Comparison of ENCODE assay signal across 10 mouse cellular contexts in genomic region chr11:103312655-103313255, GRCm38 (mm10). TPM values are rescaled to one million over a fixed set of nuclear protein-coding genes. Genes with fewer than 3 reads are reported as not detected.
A peak's percentile ranks its signal among the peaks of the same experiment; 100 is the strongest.
DNase-seq lines count a peak whose midpoint lies in the region; ATAC-seq and TF ChIP-seq lines count a peak whose summit lies in the region.
"Had no signal": no experiment of that assay in that cellular context is flagged by ENCODE, and none has a peak within 500 bp of the region (broad histone marks: within the 10 kb centered on the region; RNA-seq: fewer than 3 reads in every experiment).

No protein-coding gene starts in this region.

- H3K27me3 ChIP-seq in hindbrain, embryonic 12.5 days: peaks cover 8% of the 10 kb centered on the region
- no peaks in the 10 kb centered on the region for H3K27me3 ChIP-seq in hindbrain, postnatal 0 days (ENCODE audit: insufficient read depth, low read length)
- H3K27me3 ChIP-seq in C2C12 (ENCODE audit: control insufficient read depth, insufficient read depth, insufficient read length): no peaks in the 10 kb centered on the region
- no peaks in the 10 kb centered on the region for H3K27me3 ChIP-seq in limb, embryonic 13.5 days
- H3K27me3 ChIP-seq: stomach, embryonic 15.5 days had no signal

- WGBS in hindbrain, embryonic 12.5 days: 54% methylated on average over 8 of the region's 8 CpGs
- 64% methylated on average over 8 of the region's 8 CpGs for WGBS in hindbrain, postnatal 0 days
- WGBS in limb, embryonic 13.5 days: 68% methylated on average over 8 of the region's 8 CpGs

- H3K4me2 ChIP-seq in hindbrain, embryonic 12.5 days (replicated peaks): peak overlapping the region; percentile 65; the same call in 1 of the 2 replicates
- H3K4me2 ChIP-seq in hindbrain, postnatal 0 days (ENCODE audit: low read depth, low read length): no peak overlapping the region
- H3K4me2 ChIP-seq in limb, embryonic 13.5 days (replicated peaks): peak overlapping the region; percentile 68

- no peaks in the 10 kb centered on the region for H3K79me2 ChIP-seq in C2C12 (ENCODE audit: control insufficient read depth, insufficient read depth)

- no peak overlapping the region for H3K9ac ChIP-seq in hindbrain, embryonic 12.5 days
- no peak overlapping the region for H3K9ac ChIP-seq in hindbrain, postnatal 0 days (replicated peaks; ENCODE audit: low read length)
- no peak overlapping the region for H3K9ac ChIP-seq in limb, embryonic 13.5 days
- H3K9ac ChIP-seq: stomach, embryonic 15.5 days had no signal

- DNase-seq in hindbrain, postnatal 0 days (ENCODE audit: low spot score): no peak
- peak; percentile 8 for DNase-seq in embryo, embryonic 9.5 days (ENCODE audit: extremely low spot score)
- no peak for DNase-seq in layer of hippocampus, postnatal 14 days (ENCODE audit: low spot score in 2 of 2)
- no peak for DNase-seq in cerebellum, adult 18-20 months
- DNase-seq: cerebellum, adult 9-11 months had no signal

- H3ac ChIP-seq in C2C12 (ENCODE audit: control insufficient read depth, insufficient read length, low read depth): peak overlapping the region; percentile 63

- H3K9me3 ChIP-seq in hindbrain, embryonic 12.5 days (replicated peaks): no peaks in the 10 kb centered on the region
- H3K9me3 ChIP-seq in hindbrain, postnatal 0 days (ENCODE audit: low read length): no peaks in the 10 kb centered on the region
- no peaks in the 10 kb centered on the region for H3K9me3 ChIP-seq in limb, embryonic 13.5 days
- H3K9me3 ChIP-seq: midbrain, embryonic 12.5 days; stomach, embryonic 15.5 days had no signal

- H3K27ac ChIP-seq in hindbrain, embryonic 12.5 days: no peak overlapping the region
- no peak overlapping the region for H3K27ac ChIP-seq in hindbrain, postnatal 0 days
- H3K27ac ChIP-seq in limb, embryonic 13.5 days: peak overlapping the region; percentile 48; the same call in 1 of the 2 replicates
- H3K27ac ChIP-seq: midbrain, embryonic 12.5 days had no signal

- H3K79me3 ChIP-seq in C2C12 (ENCODE audit: low read depth): no peaks in the 10 kb centered on the region

- ATAC-seq in hindbrain, embryonic 12.5 days (ENCODE audit: low FRiP score): no peak
- ATAC-seq in hindbrain, postnatal 0 days: no peak
- no peak for ATAC-seq in limb, embryonic 13.5 days (ENCODE audit: low FRiP score, low read depth)

- H3K4me1 ChIP-seq in hindbrain, embryonic 12.5 days: peaks cover 8% of the 10 kb centered on the region
- H3K4me1 ChIP-seq in hindbrain, postnatal 0 days (ENCODE audit: insufficient read depth, low read length): no peaks in the 10 kb centered on the region; the same call in 1 of the 2 replicates
- H3K4me1 ChIP-seq in limb, embryonic 13.5 days: peaks cover 20% of the 10 kb centered on the region

- no peak overlapping the region for H3K4me3 ChIP-seq in hindbrain, embryonic 12.5 days
- no peak overlapping the region for H3K4me3 ChIP-seq in hindbrain, postnatal 0 days (ENCODE audit: low read length)
- H3K4me3 ChIP-seq in C2C12 (ENCODE audit: insufficient read depth, poor library complexity, severe bottlenecking): no peak overlapping the region
- no peak overlapping the region for H3K4me3 ChIP-seq in limb, embryonic 13.5 days

- no peak for TF ChIP-seq CTCF in hindbrain, postnatal 0 days (IDR thresholded peaks at IDR 0.05; ENCODE audit: low read depth)
- TF ChIP-seq CTCF in C2C12 (IDR thresholded peaks at IDR 0.05; ENCODE audit: control insufficient read depth, insufficient read depth, insufficient read length): no peak

- no peaks in the 10 kb centered on the region for H3K36me3 ChIP-seq in hindbrain, embryonic 12.5 days
- no peaks in the 10 kb centered on the region for H3K36me3 ChIP-seq in hindbrain, postnatal 0 days (ENCODE audit: insufficient read depth, low read length)
- H3K36me3 ChIP-seq in C2C12 (ENCODE audit: control insufficient read depth, insufficient read depth): no peaks in the 10 kb centered on the region
- H3K36me3 ChIP-seq in limb, embryonic 13.5 days: no peaks in the 10 kb centered on the region
- H3K36me3 ChIP-seq: midbrain, embryonic 12.5 days; stomach, embryonic 15.5 days had no signal

TF ChIP-seq in C2C12, 6 proteins besides CTCF, POLR2A, EP300 and RAD21:
- TF ChIP-seq MYOD1 (IDR thresholded peaks at IDR 0.05; ENCODE audit: control insufficient read depth, insufficient read length, low read depth) (no peak), FOSL1 (IDR thresholded peaks at IDR 0.05; ENCODE audit: insufficient read depth, low read length, poor library complexity, severe bottlenecking) (no peak), USF1 (IDR thresholded peaks at IDR 0.05; ENCODE audit: low read depth) (no peak), MAX (IDR thresholded peaks at IDR 0.05) (no peak)

RNA-seq across cellular contexts. Expression of gene Map3k14, which starts 45.5 kb away (rescaled TPM):
- 3.9 and 4.8 TPM in 2 replicates for polyA plus RNA-seq in hindbrain, embryonic 12.5 days (2016; fragmentation: Nextera tagmentation; extraction: Ambion mirVana)
- 6.7 and 9.3 TPM in 2 replicates for total RNA-seq in hindbrain, postnatal 0 days (2014; rRNA removed)
- 1.2 and 1.5 TPM in 2 replicates for polyA plus RNA-seq in hindbrain, postnatal 0 days (2015; fragmentation: Nextera tagmentation; extraction: Ambion mirVana)
- 9.7 TPM for polyA plus RNA-seq in C2C12 (2012; fragmentation: generic; extraction: Trizol)
- 4.8 and 5.4 TPM in 2 replicates for polyA plus RNA-seq in limb, embryonic 13.5 days (2015; fragmentation: Nextera tagmentation; extraction: Ambion mirVana)
- total RNA-seq in layer of hippocampus, postnatal 14 days (2021): 1 to 10 TPM; 2.4 to 3.0 TPM

RNA-seq across cellular contexts. Expression of gene Arhgap27, which starts 50.7 kb away (rescaled TPM):
- polyA plus RNA-seq in hindbrain, embryonic 12.5 days (2016; fragmentation: Nextera tagmentation; extraction: Ambion mirVana): 5.2 and 5.9 TPM in 2 replicates
- 7.7 and 12.2 TPM in 2 replicates for total RNA-seq in hindbrain, postnatal 0 days (2014; rRNA removed)
- 5.5 and 5.9 TPM in 2 replicates for polyA plus RNA-seq in hindbrain, postnatal 0 days (2015; fragmentation: Nextera tagmentation; extraction: Ambion mirVana)
- polyA plus RNA-seq in C2C12 (2012; fragmentation: generic; extraction: Trizol): 0.19 TPM
- polyA plus RNA-seq in limb, embryonic 13.5 days (2015; fragmentation: Nextera tagmentation; extraction: Ambion mirVana): 5.1 and 6.8 TPM in 2 replicates
- 10 to 100 TPM in 1 of 2 experiments, 1 to 10 TPM in 1; 9.8 to 10.1 TPM for total RNA-seq in layer of hippocampus, postnatal 14 days (2021)
